Mouse (Mus musculus): Measurements from ENCODE around the gene Chka. TPM values are rescaled to one million over a fixed set of nuclear protein-coding genes. Genes with fewer than 3 reads are reported as not detected.

Chka gene
- polyA plus RNA-seq, 1 experiment = 39.1 TPM

- 85% methylated on average over 4 of the region's 4 CpGs for WGBS
Observed at GRCm38 (mm10) chr19:3872373-3872772, 20.8 kb downstream of the Chka start.

GRCm38 (mm10) chr19:3875045-3875444 lies 23.5 kb downstream of the Chka start:
- no peak for TF ChIP-seq POLR2A (IDR thresholded peaks at IDR 0.05; ENCODE audit: control insufficient read depth, extremely low read depth, insufficient read depth, low read length, poor library complexity)
- TF ChIP-seq CTCF (IDR thresholded peaks at IDR 0.05; ENCODE audit: borderline replicate concordance, control insufficient read depth, extremely low read depth, insufficient read depth, low read length, poor library complexity) = no peak
- Histone ChIP-seq H3K27me3 (ENCODE audit: control insufficient read depth, insufficient read depth, low read length) (no peaks in the 10 kb centered on the region), H3K27ac (ENCODE audit: control insufficient read depth, insufficient read depth, low read length) (no peak overlapping the region), H3K4me3 (ENCODE audit: control insufficient read depth, insufficient read depth, low read length) (no peak overlapping the region), H3K4me1 (replicated peaks; ENCODE audit: control insufficient read depth, insufficient read depth, low read length) (no peaks in the 10 kb centered on the region), H3K36me3 (ENCODE audit: control insufficient read depth, insufficient read depth, low read length) (no peaks in the 10 kb centered on the region)
- WGBS = 89% methylated on average over 7 of the region's 7 CpGs
- no peak for DNase-seq

More at GRCm38 (mm10) chr19:3872373-3872772, 20.8 kb downstream of the Chka start:
- no peak for DNase-seq
- H3K4me3 ChIP-seq (ENCODE audit: control insufficient read depth, insufficient read depth, low read length) = no peak overlapping the region
- no peak overlapping the region for H3K27ac ChIP-seq (ENCODE audit: control insufficient read depth, insufficient read depth, low read length)
- H3K36me3 ChIP-seq (ENCODE audit: control insufficient read depth, insufficient read depth, low read length) = no peaks in the 10 kb centered on the region
- H3K4me1 ChIP-seq (replicated peaks; ENCODE audit: control insufficient read depth, insufficient read depth, low read length) = no peaks in the 10 kb centered on the region
- H3K27me3 ChIP-seq (ENCODE audit: control insufficient read depth, insufficient read depth, low read length) = no peaks in the 10 kb centered on the region
- TF ChIP-seq POLR2A (IDR thresholded peaks at IDR 0.05; ENCODE audit: control insufficient read depth, extremely low read depth, insufficient read depth, low read length, poor library complexity) (no peak), CTCF (IDR thresholded peaks at IDR 0.05; ENCODE audit: borderline replicate concordance, control insufficient read depth, extremely low read depth, insufficient read depth, low read length, poor library complexity) (no peak)

- 94% methylated on average over 6 of the region's 6 CpGs for WGBS
- Histone ChIP-seq H3K27me3 (ENCODE audit: control insufficient read depth, insufficient read depth, low read length) (no peaks in the 10 kb centered on the region), H3K4me3 (ENCODE audit: control insufficient read depth, insufficient read depth, low read length) (no peak overlapping the region), H3K4me1 (replicated peaks; ENCODE audit: control insufficient read depth, insufficient read depth, low read length) (no peaks in the 10 kb centered on the region), H3K27ac (ENCODE audit: control insufficient read depth, insufficient read depth, low read length) (no peak overlapping the region), H3K36me3 (ENCODE audit: control insufficient read depth, insufficient read depth, low read length) (no peaks in the 10 kb centered on the region)
- no peak for DNase-seq
- TF ChIP-seq POLR2A (IDR thresholded peaks at IDR 0.05; ENCODE audit: control insufficient read depth, extremely low read depth, insufficient read depth, low read length, poor library complexity) (no peak), CTCF (IDR thresholded peaks at IDR 0.05; ENCODE audit: borderline replicate concordance, control insufficient read depth, extremely low read depth, insufficient read depth, low read length, poor library complexity) (no peak)
Observed at GRCm38 (mm10) chr19:3880054-3880848, 28.7 kb downstream of the Chka start.

- Histone ChIP-seq H3K27ac (ENCODE audit: control insufficient read depth, insufficient read depth, low read length) (no peak overlapping the region), H3K36me3 (ENCODE audit: control insufficient read depth, insufficient read depth, low read length) (no peaks in the 10 kb centered on the region; the same call in 1 of the 2 replicates), H3K4me1 (replicated peaks; ENCODE audit: control insufficient read depth, insufficient read depth, low read length) (no peaks in the 10 kb centered on the region), H3K27me3 (ENCODE audit: control insufficient read depth, insufficient read depth, low read length) (no peaks in the 10 kb centered on the region), H3K4me3 (ENCODE audit: control insufficient read depth, insufficient read depth, low read length) (no peak overlapping the region)
- DNase-seq = no peak
- TF ChIP-seq POLR2A (IDR thresholded peaks at IDR 0.05; ENCODE audit: control insufficient read depth, extremely low read depth, insufficient read depth, low read length, poor library complexity) (no peak), CTCF (IDR thresholded peaks at IDR 0.05; ENCODE audit: borderline replicate concordance, control insufficient read depth, extremely low read depth, insufficient read depth, low read length, poor library complexity) (no peak)
- 71% methylated on average over 4 of the region's 4 CpGs for WGBS
Observed at GRCm38 (mm10) chr19:3882214-3882613, 30.6 kb downstream of the Chka start.

- Histone ChIP-seq H3K36me3 (ENCODE audit: control insufficient read depth, insufficient read depth, low read length) (peaks cover 5% of the 10 kb centered on the region; the same call in 1 of the 2 replicates), H3K4me1 (replicated peaks; ENCODE audit: control insufficient read depth, insufficient read depth, low read length) (no peaks in the 10 kb centered on the region), H3K4me3 (ENCODE audit: control insufficient read depth, insufficient read depth, low read length) (no peak overlapping the region), H3K27ac (ENCODE audit: control insufficient read depth, insufficient read depth, low read length) (no peak overlapping the region), H3K27me3 (ENCODE audit: control insufficient read depth, insufficient read depth, low read length) (no peaks in the 10 kb centered on the region)
- WGBS = 95% methylated on average over 6 of the region's 6 CpGs
- DNase-seq = no peak
- TF ChIP-seq POLR2A (IDR thresholded peaks at IDR 0.05; ENCODE audit: control insufficient read depth, extremely low read depth, insufficient read depth, low read length, poor library complexity) (no peak), CTCF (IDR thresholded peaks at IDR 0.05; ENCODE audit: borderline replicate concordance, control insufficient read depth, extremely low read depth, insufficient read depth, low read length, poor library complexity) (no peak)
Observed at GRCm38 (mm10) chr19:3884325-3884990, 32.9 kb downstream of the Chka start.

- no peak for TF ChIP-seq CTCF (IDR thresholded peaks at IDR 0.05; ENCODE audit: borderline replicate concordance, control insufficient read depth, extremely low read depth, insufficient read depth, low read length, poor library complexity)
- TF ChIP-seq POLR2A (IDR thresholded peaks at IDR 0.05; ENCODE audit: control insufficient read depth, extremely low read depth, insufficient read depth, low read length, poor library complexity) = no peak
- H3K36me3 ChIP-seq (ENCODE audit: control insufficient read depth, insufficient read depth, low read length) = peaks cover 18% of the 10 kb centered on the region; the same call in 1 of the 2 replicates
Observed at GRCm38 (mm10) chr19:3889096-3889495, 37.5 kb downstream of the Chka start.

More at GRCm38 (mm10) chr19:3889096-3889495, 37.5 kb downstream of the Chka start:
- Histone ChIP-seq H3K27ac (ENCODE audit: control insufficient read depth, insufficient read depth, low read length) (no peak overlapping the region), H3K4me1 (replicated peaks; ENCODE audit: control insufficient read depth, insufficient read depth, low read length) (no peaks in the 10 kb centered on the region), H3K27me3 (ENCODE audit: control insufficient read depth, insufficient read depth, low read length) (no peaks in the 10 kb centered on the region), H3K4me3 (ENCODE audit: control insufficient read depth, insufficient read depth, low read length) (no peak overlapping the region)
- WGBS = 83% methylated on average over 5 of the region's 5 CpGs
- no peak for DNase-seq

Data from thymus, adult 2 months (tissue).